Mouse (Mus musculus) retina, embryonic 14.5 days (tissue): Measurements from ENCODE around the gene Eif2b2.
A peak's percentile ranks its signal among the peaks of the same experiment; 100 is the strongest.

Source experiments
- DNase-seq: peaks from one replicate; pipeline ENCODE4 v3.0.0-alpha.2; 2015; ENCODE audit warnings: low spot score

Eif2b2 gene

DNA sequence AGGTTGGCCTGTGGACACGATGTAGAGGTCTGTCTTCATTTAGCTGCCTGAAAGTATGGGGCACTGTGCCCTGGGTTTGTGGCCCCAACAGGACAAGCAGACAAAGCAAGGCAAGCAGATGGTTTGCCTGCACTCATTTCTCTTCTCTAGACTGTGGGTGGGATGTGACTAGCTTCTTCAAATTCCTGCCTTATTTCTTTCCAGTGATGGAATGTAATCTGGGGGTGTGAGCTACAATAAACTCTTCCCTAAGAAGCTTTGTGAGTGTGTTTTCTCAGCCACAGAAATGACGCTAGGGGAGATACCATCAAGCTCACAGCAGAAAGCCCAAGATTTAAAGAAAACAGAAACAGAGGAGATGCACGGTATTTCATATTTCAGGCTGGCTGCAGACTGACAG, 32.8 kb downstream of the Eif2b2 start:
- no peak for DNase-seq

DNA sequence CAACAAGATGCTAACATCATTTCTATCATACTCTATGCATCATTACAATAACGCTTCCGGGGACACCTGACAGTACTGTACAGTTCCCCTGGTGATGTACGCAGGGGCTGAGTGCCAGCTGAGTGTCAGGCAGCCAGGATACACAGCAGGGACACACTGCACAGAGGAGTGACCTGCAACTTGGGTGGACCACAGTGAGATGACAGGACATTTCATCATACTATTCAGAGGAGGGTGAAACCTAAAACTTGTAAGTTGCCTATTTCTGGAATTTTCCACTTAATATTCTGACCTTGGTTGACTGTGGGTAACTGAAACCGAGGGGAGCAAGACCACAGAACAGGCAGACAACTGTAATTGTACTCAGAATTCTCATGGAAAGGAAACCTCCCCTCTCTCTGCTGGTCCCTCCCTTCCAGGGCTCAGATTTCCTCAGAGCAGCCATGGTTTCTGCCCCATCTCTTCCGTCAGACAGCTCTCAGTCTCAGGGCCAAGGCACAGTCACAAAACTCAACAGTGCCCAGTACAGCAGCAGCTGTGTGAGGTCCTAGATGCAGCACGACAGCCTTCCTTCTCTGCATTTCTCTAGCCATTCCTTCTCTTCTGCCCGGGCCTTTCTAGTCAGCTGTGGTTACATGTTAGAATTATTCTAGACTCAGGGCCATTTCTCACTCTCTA, 36.9 kb downstream of the Eif2b2 start:
- no peak for DNase-seq

DNA sequence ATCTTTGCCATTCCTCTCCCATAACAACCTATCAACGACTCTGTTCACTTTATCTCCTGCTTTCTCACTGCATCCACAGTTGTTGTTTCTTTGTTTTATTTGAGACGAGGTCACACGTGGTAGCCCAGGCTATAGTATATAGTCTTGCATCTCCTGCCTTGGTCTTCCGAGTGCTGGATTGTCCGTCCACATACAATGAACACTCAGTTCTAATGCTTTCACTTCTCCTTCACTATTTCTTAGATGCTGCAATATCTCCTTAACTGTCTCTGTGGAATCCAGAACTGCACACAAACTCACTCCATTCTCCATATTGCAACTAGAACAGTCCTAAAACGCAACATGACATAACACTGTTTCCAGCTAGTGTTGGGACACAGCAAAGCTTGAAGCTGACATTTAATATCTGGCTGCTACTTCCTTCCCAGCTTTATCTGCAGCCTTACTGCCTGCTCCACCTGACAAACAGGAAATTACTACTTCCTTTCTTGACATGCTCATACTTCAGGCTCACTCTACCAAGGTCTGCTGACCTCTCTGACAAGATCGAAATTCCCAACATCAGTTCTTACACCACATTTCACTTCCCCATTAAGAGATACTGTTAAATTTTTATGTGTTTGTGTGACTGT, 37.8 kb downstream of the Eif2b2 start:
- DNase-seq, result no peak

DNA sequence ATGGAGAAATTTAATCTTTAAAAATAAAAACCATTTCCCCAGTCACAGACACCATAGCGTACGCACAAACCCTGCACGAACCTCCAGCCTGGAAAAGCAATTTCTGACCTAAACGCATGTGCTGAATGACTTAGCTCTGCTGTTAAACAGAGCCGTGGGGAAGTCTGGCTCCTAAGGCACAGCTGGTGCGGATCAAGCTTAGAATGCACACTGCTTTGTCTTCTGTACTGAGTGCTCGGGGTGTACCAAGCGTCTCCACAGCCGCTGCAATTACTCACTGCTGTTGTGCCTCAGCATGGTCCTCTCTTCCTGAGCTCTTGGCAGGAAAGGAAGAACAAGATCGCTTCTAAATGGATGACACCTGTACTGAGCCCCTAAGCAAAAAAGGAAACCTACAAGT, 43.2 kb downstream of the Eif2b2 start:
- no peak for DNase-seq

DNA sequence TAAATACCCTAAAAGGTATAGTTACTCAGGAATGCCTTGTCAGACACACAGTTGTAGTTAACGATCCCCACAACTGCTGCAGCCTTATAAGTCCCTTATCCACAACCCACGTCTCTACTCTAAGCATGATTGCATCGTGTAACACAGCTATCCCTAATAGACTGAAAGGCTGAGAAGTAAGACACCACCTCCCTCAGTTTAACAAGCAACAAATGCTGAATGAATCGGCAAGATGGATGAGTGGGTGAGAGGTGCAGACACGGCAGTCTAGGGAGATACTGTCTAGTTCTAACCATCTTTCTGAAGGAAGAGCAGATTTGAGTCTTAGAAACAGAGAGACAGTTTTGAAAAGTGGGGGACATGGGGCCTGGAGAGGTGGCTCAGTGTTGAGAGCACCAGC, 43.9 kb downstream of the Eif2b2 start:
- no peak for DNase-seq

DNA sequence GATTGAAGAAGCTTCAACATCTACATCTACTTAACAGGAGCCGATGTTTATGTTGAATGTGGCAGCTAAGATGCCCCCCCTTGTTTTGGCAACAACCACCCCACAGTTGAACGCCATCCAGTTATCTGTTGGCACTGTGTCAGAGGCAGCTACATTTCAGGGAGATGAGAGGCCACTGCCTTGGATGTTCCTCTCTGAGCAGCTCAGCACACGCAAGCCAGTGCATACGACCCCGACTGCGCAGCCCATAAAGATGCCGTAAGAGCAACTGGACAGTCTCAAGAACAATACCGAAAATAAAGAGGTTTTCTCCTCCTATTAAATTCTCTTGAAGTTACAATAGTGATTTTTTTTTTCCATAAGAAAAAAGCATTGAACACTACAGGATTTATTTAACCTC, 45.2 kb downstream of the Eif2b2 start:
- no peak for DNase-seq

DNA sequence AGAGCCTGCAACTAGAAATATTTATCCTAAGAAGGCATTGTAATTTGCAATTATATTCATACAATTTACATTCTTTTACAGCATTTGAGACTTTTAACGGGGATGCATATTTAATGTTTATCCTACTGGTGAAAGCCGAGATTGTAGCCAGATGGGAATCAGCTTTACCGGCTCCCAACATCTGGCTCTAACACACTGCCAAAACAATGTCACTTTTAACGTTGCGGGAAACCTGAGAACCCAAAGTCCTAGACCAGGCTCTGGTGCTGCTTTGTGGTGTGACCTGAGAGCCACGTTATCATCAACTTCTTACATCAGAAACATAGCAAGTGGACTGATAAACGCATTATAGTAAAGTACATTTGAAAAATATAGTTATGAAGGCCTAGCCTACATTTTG, 45.7 kb downstream of the Eif2b2 start:
- no peak for DNase-seq

DNA sequence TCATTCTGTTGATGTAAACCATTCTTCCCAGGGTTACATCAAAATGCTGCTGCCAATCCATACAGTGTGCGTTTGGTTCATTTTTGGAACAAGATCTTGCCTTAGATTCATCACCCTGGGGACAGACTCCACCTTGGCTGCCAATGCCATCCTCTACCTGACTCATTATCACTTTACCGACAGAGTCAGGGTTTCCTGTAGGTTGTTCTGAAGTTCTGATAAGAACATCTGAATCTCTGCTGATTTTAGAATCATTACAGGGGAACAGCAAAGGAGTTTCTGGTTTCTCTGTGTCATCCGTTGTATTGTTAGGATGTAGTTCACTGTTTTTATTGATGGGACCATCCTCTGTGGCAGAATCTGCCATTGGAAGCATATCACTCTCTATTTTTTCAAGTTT, 47.0 kb downstream of the Eif2b2 start:
- DNase-seq, result no peak

DNA sequence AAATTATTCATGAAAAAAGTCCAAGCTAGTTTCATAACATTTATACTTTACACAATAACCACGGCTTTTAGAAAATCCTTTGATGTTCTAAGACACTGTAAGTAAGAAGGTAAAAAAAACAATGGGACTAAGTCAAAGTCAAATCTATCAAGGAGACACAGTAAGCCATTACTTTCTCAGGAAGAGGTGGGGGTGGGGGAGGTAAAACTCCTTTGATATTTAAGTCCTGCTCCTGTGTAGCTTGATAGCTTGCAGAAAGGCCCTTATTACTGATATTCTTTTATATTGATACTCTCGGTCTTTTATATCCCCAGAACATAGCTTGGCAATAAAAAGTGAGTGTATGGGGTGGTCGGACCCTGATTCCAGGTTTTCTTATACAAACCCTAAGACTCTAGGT, 50.5 kb downstream of the Eif2b2 start:
- DNase-seq, result no peak

DNA sequence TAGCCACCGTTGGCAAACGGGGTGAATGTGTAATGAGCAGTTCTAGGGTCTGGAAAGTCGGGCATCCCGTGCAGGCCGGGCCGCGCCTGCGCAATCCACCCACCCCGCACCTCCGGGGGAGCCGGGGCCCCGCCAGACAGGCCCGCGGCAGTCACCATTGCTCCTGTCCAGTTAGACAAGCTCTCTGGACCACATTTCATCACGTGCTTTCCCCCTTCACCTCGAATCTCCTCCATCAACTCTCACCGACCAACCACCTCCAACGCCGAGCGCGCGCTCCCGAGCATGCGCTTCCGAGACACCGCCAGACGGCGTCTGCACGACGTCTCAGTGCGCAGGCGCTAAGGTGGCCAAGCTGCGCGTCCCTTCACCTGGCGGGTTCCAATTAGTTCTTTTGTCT, 51.0 kb downstream of the Eif2b2 start, which contains the start of gene Mlh3:
Mlh3 (minus strand) TSS at position 281 of the 400 bp plus-strand sequence.
- peak; percentile 85 for DNase-seq

DNA sequence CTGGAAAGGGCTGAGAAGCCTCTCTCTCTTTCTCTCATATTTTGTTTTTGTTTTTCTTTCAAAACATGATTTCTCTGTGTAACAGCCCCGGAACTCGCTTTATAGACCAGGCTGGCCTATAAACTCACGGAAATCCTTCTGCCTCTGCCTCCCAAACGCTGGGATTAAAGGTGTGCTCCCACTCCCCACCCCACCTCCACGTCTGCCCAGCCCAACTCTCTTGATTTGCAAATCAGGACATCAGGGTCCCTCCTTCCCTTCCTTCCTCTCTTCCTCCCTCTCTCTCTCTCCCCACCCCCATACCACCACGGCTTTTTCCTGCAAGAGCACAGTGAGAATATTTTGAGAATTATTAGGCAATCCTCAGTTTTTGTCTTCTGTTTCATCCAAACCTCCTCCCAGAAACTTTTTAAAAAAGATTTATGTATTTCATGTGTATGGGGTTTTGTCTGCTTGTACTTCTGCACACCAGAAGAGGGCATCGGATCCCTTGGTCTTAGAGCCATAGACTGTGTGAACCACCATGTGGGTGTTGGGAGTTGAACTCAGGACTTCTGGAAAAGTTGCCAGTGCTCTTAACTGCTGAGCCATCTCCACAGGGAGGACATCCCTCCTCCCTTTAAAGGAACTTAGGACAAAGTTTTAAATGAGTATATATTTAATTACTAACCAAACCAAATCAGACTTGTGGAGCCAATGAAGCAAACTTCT, 52.0 kb downstream of the Eif2b2 start:
- DNase-seq, result no peak

DNA sequence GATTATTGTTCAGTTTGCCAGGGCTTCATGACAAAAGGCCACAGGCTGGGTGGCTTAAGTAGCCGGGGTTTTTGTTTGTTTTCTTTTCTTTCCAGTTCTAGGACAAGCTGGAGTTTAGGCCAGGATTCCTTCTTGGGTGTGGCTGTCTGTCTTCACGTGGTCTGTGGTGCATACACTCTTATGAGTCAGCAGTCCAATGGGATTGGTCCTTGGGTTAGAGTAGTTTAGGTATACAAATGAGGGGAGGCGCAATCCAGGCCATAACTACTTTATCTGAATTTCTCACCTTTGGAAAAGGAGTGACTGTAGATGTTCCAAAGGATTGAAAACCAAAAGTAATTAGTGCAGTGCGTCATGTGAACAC, 52.5 kb downstream of the Eif2b2 start:
- DNase-seq, result no peak

DNA sequence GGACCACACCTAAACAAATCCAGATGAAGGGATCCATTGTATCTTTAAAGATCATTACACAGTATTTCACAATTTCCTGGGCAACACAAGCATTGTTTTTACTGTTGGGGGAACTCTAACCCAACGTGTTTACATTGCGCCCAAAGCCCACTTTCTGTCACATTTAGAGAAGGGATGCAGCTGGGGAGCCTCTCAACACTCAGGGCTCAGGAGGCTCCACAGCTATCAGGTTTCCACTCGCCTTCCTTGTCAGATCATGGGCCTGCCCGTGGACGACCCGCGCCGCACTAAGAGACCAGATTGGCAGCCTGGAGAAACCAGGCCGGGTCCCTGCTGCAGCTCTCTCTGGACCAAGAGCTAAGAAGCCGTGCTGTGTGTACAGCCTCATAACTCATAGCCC, 54.2 kb downstream of the Eif2b2 start:
- no peak for DNase-seq
